In the genomic region with DNA sequence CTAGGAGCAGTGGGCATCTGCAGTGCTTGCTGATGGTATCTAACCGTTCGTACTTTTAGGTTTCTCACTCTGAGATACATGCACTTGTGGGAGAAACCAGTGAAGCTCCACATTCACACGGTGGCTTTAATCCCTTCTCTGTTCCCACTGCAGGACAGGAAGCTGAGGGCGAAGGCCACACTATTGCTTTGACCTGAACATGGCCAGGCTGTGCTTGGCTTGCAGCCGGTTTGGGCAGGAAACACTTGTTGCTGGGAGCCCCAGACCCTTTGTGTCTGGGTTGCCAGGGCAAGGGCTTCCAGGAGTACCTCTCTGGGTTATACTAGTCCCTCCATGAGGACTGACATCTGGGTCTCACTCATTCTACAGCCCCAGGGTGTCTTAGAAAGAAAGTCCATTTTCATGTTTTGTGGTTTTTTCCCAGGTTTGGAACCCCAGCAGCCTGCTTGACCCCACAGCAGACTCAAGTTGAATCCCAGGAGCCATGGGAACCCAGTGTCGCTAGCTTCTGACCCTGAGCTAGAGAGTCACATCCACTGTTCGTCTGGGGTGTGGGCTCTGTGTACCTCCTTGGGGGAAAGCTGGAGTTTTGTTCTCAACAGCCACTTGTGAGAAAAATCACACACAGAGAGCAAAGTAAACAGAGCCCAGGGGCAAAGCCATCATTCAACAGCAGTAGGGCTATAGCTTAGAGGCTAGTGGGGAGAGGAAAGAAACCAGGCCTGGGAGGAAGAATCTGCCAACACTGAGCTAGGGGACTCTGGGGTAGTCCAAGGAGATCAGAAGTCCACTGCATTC, we compare ENCODE assay signal across 8 mouse cellular contexts. TPM values are rescaled to one million over a fixed set of nuclear protein-coding genes. Genes with fewer than 3 reads are reported as not detected.
A peak's percentile ranks its signal among the peaks of the same experiment; 100 is the strongest.
DNase-seq lines count a peak whose midpoint lies in the region; ATAC-seq lines count a peak whose summit lies in the region.

No protein-coding gene starts in this region.

- 46% methylated on average over 7 of the region's 7 CpGs for WGBS in liver, embryonic 11.5 days
- WGBS in heart, embryonic 12.5 days = 52% methylated on average over 7 of the region's 7 CpGs

- H3K4me3 ChIP-seq in liver, embryonic 11.5 days (ENCODE audit: low read depth, low read length) = no peak overlapping the region
- H3K4me3 ChIP-seq in heart, embryonic 12.5 days = no peak overlapping the region

- H3K9ac ChIP-seq in liver, embryonic 11.5 days (ENCODE audit: low read depth, low read length) = no peak overlapping the region
- no peak overlapping the region for H3K9ac ChIP-seq in heart, embryonic 12.5 days

- DNase-seq in liver, embryonic 11.5 days (ENCODE audit: low spot score) = no peak
- no peak for DNase-seq in liver
- DNase-seq in kidney, adult 8-10 months = peak; percentile 23 to 40
- DNase-seq in lung, postnatal 10 days = peak; percentile 63
- no peak for DNase-seq in retina, embryonic 14.5 days (ENCODE audit: low spot score)
- no peak for DNase-seq in adipocyte (ENCODE audit: low spot score)
- no peak for DNase-seq in cerebellum, adult 11-12 months

- H3K4me2 ChIP-seq in liver, embryonic 11.5 days = no peak overlapping the region
- no peak overlapping the region for H3K4me2 ChIP-seq in heart, embryonic 12.5 days

- no peaks in the 10 kb centered on the region for H3K36me3 ChIP-seq in liver, embryonic 11.5 days (ENCODE audit: control insufficient read depth, insufficient read depth, low read length)
- H3K36me3 ChIP-seq in heart, embryonic 12.5 days = no peaks in the 10 kb centered on the region

- H3K27ac ChIP-seq in liver, embryonic 11.5 days (ENCODE audit: low read depth, low read length) = peak overlapping the region; percentile 21; the same call in 1 of the 2 replicates
- no peak overlapping the region for H3K27ac ChIP-seq in heart, embryonic 12.5 days (ENCODE audit: poor library complexity, severe bottlenecking)

- H3K4me1 ChIP-seq in liver, embryonic 11.5 days (replicated peaks; ENCODE audit: control insufficient read depth, insufficient read depth, low read length) = peaks cover 30% of the 10 kb centered on the region
- peaks cover 34% of the 10 kb centered on the region for H3K4me1 ChIP-seq in heart, embryonic 12.5 days (replicated peaks)

- ATAC-seq in liver, embryonic 11.5 days (replicated peaks; ENCODE audit: low FRiP score) = no peak
- ATAC-seq in heart, embryonic 12.5 days (ENCODE audit: insufficient number of reproducible peaks, low FRiP score) = peak; percentile 27; the same call in 1 of the 2 replicates

- 0 out of 2 replicates have a peak, but pooled peaks cover 2% of the 10 kb centered on the region for H3K27me3 ChIP-seq in liver, embryonic 11.5 days (replicated peaks; ENCODE audit: control insufficient read depth, insufficient read depth, low read length)
- peaks cover 14% of the 10 kb centered on the region; the same call in 1 of the 2 replicates for H3K27me3 ChIP-seq in heart, embryonic 12.5 days (replicated peaks)

- H3K9me3 ChIP-seq in liver, embryonic 11.5 days (ENCODE audit: control insufficient read depth, low read length) = no peaks in the 10 kb centered on the region
- no peaks in the 10 kb centered on the region for H3K9me3 ChIP-seq in heart, embryonic 12.5 days (replicated peaks)

RNA-seq across cellular contexts. Expression of a gene that starts 15.8 kb away (rescaled TPM):
- 23.5 and 25.9 TPM in 2 replicates for polyA plus RNA-seq in liver, embryonic 11.5 days (2014; fragmentation: Nextera tagmentation; extraction: Ambion mirVana)
- 4.8 and 5.7 TPM in 2 replicates for polyA plus RNA-seq in heart, embryonic 12.5 days (2016; fragmentation: Nextera tagmentation; extraction: Ambion mirVana)

RNA-seq across cellular contexts. Expression of a gene that starts 53.7 kb away (rescaled TPM):
- polyA plus RNA-seq in liver, embryonic 11.5 days (2014; fragmentation: Nextera tagmentation; extraction: Ambion mirVana) = 17.6 and 18.8 TPM in 2 replicates
- polyA plus RNA-seq in heart, embryonic 12.5 days (2016; fragmentation: Nextera tagmentation; extraction: Ambion mirVana) = 2.2 and 2.7 TPM in 2 replicates

Comparison
In these comparisons a context has a peak if more than half of its experiments do, and no peak if none do; other contexts are left out.
1. DNase-seq: peak in kidney, adult 8-10 months (2 of 2) and lung, postnatal 10 days (single experiment); none in liver, embryonic 11.5 days (single experiment), liver (single experiment), retina, embryonic 14.5 days (single experiment), adipocyte (single experiment) and cerebellum, adult 11-12 months (single experiment).